Mouse (Mus musculus): ENCODE results near the gene Zfp575. TPM values are rescaled to one million over a fixed set of nuclear protein-coding genes. Genes with fewer than 3 reads are reported as not detected.
A peak's percentile ranks its signal among the peaks of the same experiment; 100 is the strongest.

Zfp575 gene
- total RNA-seq, 1 experiment from 2014 or later = not detected

DNA sequence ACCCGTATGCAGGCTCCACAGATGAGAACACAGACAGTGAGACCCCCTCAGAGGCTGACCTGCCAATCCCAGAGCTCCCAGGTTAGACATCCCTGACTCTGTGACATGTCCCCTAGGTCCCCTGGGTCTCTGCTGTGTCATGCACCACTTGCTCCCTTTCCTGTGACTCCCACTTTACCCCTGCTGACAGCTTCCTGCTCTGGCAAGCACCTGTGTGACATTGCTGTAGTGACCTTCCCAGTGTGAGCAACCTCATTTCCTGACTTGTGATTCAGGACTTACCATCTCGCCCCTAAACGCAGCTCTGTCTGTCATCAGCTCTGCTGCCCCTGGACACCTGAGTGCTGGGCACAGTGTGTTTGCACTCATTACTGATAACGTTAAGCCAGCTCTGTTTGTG is 16.4 kb downstream of the Zfp575 start:
- ATAC-seq (replicated peaks; ENCODE audit: insufficient number of reproducible peaks, low FRiP score, low TSS enrichment, poor library complexity, severe bottlenecking) = no peak

DNA sequence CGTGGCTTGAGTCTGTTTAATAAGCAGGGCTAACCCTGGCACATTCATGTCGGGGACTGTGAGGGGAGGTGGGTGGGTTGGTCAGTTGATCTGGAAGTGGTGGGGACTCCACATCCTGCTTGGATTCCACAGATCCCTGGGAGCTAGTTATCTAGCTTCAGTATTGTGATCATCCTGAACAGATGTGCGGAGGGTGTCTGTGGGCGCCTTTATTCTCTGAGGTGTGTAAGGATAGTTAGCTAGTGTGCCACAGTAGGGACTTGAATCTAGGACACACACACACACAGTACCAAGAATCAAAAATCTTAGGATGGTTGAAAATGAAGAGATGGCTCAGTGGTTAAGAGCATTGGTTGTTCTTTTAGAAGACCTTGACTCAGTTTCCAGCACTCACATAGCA is 18.9 kb downstream of the Zfp575 start:
- ATAC-seq (replicated peaks; ENCODE audit: insufficient number of reproducible peaks, low FRiP score, low TSS enrichment, poor library complexity, severe bottlenecking) = no peak

DNA sequence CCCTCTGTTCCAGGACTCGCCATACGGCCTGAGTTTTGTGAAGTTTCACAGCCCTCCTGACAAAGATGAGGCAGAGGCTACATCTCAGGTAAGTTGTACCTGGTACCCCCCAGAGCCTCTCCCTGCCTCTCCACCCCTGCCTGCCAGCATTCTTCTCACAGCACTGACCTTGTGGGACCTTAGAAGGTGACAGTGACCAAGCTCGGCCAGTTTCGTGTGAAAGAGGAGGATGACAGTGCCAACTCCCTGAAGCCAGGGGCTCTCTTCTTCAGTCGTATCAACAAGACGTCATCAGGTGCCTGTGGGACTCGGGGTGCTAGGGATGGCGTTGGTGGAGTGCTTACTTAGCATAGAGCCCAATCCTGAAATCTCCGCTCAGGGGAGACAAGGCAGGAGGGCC is 21.2 kb downstream of the Zfp575 start:
- ATAC-seq (replicated peaks; ENCODE audit: insufficient number of reproducible peaks, low FRiP score, low TSS enrichment, poor library complexity, severe bottlenecking) = no peak

DNA sequence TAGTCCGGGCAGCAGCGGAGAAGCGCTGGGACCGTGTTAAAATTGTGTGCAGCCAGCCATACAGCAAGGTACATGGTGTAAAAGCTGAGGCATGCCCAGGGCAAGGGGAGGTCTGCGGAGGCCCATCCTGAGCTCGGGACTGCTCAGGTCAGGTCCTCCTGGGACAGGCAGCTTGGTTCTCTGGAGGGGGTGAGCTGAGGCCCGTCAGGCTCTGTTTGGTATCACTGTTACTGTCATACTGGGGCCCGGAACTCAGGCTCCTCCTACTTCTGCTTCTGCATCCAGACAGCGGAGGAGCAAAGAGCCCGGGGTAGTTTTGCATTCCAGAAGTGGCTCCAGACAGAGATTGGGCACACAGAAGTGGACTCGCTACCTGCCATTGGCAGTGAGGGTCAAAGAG is 21.8 kb downstream of the Zfp575 start:
- no peak for ATAC-seq (replicated peaks; ENCODE audit: insufficient number of reproducible peaks, low FRiP score, low TSS enrichment, poor library complexity, severe bottlenecking)

DNA sequence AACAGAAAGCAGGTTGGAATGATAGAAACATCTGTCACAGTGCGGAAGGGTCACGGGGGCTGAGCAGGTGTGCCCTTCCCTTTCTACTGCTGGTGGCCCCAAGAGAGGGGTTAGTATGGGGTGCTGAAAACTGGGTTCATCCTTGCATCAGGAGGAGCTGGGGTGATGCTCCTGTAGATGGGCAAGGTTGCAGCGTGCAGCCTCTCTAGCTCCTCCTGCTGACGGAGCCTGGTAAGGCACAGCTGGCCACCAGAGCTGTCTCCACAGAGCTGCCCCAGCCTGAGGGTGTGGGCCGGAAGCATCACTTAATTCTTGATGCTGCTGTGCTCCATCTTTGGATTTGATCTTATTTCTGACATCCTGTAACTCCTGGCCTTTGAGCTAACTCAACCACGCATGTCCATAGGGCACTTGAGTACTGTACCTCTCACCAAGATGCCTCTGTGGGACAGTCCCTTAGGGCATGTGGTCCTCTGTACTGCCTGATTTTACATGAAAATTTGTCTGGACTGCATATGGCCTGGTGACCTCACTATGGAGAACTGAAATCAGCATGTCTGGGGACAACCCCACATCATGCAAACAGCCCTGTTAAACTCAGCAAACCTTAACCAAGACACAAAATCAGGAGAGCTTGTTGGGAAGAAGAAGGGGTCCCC is 22.7 kb downstream of the Zfp575 start:
- peak; percentile 79 for ATAC-seq (replicated peaks; ENCODE audit: insufficient number of reproducible peaks, low FRiP score, low TSS enrichment, poor library complexity, severe bottlenecking)

DNA sequence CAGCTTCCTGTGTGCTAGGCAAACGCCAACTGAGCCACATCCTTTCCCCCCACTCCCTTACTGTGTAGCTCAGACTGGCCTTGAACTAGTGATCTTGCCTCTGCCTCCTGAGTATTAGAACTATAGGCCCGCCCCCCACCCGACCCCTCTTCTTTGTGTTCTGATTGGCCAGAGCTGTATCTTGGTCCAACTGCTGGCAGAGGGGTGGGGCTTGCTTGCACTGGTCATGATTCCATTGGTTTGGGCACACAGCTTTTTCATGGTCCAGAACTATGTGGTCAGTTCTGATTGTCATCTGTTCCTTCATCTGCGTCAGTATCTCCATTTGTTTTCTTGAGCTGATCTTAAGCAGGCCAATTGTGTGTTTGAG is 23.6 kb downstream of the Zfp575 start:
- no peak for ATAC-seq (replicated peaks; ENCODE audit: insufficient number of reproducible peaks, low FRiP score, low TSS enrichment, poor library complexity, severe bottlenecking)

DNA sequence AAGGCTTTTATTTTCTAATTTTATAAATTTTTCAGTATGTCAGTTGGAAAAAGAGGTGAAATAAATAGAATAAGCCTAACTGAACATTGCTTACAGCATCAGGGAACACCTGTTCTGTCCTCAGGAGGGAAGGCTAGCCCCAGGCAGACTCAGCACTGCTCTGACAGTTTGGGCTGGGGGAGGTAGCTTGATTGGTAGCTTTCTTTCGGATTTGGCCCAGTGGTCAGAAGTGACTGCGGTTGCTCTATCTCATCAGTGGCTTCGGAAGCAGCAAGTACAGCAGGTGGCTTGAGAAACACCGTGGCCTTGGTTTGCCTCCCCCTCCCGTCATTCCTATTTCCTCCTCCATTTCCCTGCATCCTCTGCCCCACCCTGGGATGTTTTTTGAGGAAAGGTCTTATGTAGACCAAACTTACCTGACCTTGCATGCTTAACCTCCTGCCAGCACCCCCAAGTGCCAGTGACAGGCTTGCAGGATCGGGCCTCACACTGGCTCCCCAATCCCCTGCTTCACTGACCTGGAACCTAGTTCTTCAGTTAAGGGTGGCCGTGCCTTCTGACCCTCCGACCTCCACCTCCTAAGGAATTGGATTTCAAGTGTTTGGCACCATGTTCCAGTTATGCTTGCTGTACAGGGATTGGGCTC is 24.1 kb downstream of the Zfp575 start:
- no peak for ATAC-seq (replicated peaks; ENCODE audit: insufficient number of reproducible peaks, low FRiP score, low TSS enrichment, poor library complexity, severe bottlenecking)

DNA sequence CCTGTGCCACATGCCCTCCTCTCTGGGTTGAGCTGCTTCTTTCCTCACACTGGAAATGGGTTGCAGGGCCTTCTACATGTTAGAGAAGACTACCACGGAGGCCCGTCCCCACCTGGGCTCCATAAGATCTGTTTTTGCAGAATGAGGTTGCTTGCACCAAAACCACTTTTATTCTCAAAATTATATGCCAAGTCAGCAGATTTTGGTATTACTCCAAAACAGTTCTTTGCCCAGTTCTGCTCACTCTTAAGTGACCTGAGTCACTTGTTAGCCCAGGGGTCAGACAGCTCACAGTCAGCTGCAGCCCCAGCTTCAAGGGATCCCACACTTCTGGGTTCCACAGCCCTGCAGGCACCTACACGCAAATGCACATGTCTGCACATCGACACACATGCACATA is 26.0 kb downstream of the Zfp575 start:
- ATAC-seq (replicated peaks; ENCODE audit: insufficient number of reproducible peaks, low FRiP score, low TSS enrichment, poor library complexity, severe bottlenecking) = no peak

DNA sequence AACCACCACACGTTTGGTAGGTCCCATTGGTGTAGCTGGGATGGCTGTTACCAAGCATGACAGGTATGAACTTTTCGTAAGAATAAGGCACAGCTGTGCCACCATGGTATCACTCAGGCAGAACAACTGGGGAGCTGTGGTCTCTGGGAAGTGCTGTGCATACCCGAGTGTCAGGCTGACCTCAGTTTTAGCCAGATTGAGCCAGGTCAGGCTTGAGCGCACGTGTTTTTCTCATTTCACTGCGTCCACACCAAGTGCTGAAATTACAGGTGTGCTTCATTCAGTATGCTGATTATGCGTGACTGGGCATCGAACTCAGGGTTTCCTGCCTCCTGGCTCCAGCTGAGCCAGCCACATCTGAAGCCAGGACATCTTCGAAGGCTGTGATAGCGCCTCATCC is 31.7 kb downstream of the Zfp575 start:
- ATAC-seq (replicated peaks; ENCODE audit: insufficient number of reproducible peaks, low FRiP score, low TSS enrichment, poor library complexity, severe bottlenecking) = no peak

DNA sequence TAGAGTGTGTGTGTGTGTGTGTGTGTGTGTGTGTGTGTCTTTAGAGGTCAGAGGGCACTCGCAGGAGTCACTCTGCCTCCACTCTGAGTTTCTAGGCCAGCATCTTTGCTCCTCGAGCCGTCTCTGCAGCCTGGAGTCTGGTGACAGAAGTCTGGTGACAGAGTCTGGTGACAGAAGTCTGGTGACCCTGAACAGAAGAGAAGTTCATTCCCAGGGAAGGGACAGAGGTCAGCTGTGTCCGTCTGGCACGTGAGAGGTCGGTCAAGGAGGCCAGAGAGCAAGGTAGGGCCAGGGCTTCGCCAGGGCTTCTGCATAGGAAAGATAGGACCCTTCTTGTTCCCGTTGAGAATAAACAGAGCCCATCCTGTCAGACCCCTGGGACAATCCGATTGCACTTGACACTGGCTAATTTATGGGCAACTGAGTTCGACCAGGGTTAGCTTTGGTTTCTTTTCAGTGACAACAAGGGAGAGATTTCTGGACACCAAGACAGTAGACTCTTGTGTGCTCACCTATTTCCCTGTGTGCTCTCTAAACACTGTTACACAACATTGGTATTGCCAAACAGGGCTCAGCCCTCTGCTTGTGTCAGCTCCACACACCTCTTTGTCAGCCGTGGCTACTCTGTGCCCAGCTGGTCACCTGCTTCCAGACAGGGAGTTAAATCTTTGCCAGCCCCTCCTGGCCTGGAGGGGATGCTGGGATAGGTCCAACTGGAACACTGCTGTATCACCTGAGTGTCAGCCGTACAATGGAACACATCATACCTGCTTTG is 35.3 kb downstream of the Zfp575 start:
- ATAC-seq (replicated peaks; ENCODE audit: insufficient number of reproducible peaks, low FRiP score, low TSS enrichment, poor library complexity, severe bottlenecking) = no peak

DNA sequence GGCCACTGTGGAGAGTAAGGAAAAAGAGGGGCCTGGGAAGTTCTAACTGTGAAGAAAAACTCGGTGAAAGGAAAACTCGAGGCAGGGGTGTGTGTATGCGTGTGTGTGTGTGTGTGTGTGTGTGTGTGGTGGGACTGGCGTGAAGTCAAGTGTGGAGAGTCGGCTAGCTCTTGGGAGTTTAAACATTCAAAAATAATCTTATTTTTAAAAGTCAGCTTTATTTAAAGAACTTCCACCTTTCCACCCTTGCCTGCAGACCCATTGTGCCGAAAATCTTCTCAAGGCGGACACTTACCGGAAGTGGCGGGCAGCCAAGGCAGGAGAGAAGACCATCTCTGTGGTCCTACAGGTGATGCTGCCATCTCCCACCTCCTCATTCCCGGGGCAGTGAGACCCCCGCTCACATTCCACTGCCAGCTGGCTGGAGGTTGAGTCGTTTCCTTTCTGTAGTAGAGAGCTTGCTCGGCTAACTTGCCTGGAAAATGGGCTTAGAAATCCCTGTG is 39.9 kb downstream of the Zfp575 start:
- ATAC-seq (replicated peaks; ENCODE audit: insufficient number of reproducible peaks, low FRiP score, low TSS enrichment, poor library complexity, severe bottlenecking) = no peak

DNA sequence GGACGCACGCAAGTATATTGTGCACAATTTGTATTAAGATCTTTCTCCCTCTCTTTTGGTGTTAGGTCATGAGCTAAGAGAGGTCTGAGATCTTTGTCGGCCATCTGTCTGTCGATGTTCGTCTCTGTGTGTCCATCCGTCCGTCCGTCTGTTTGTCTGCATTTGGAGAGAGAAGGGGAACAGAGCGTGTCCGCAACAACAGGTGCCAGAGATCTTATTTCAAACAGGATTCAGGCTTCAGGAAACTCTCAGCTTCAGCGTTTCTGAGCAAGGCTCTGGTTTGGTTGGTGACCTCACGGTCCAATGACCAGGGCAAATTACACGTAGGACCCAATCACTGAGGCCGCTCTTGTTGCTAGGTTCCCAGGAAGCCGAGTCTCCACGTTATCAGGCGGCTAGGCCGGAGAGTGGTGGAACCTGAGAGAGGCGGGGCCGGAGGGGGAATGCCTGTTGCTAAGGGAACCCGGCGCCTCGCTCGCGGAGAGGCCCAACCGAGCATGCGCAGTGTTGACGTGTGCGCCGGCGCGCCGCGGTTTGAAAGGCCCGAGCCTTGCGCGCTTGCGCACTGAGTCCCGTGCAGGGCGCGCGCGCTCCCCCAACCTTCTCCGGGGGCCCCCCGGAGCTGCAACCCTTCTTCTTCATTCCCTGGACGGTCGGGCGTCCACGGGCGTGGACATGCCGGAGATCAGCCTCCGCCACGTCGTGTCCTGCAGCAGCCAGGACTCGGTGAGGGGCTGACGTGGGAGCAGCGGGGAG is 40.6 kb downstream of the Zfp575 start:
- peak; percentile 100 for ATAC-seq (replicated peaks; ENCODE audit: insufficient number of reproducible peaks, low FRiP score, low TSS enrichment, poor library complexity, severe bottlenecking)

DNA sequence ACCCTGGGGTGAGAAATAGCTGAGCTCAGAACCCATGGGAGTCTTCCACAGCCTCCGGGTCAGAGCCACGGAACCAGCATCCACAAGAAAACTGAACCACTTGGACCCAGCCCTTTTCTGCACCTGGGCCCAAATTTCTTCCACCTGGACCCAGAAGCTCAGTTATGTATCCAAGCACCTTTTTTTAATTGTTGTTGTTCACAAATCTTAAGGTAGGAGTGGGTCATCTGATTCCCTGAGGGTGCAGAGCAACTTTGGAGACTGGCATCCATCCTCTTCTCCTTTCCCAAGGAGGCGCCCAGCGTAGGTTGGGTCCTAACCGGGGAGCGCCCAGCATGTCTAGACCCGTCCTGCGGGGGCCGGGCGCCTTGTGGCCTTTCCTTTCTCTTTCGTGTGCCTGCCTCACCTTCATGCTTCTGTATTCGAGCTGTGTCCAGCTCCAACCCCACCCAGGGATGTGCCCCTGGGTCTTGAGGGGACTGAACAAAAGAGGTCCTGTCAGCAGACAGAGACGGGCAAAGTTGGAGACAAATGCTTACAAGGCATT is 41.3 kb downstream of the Zfp575 start, which contains the start of the genes Pinlyp and Xrcc1:
Gene Pinlyp (minus strand): TSS at position 51 of the 547 bp plus-strand sequence.
Gene Xrcc1 (plus strand): TSS at position 222 of the 547 bp plus-strand sequence.
- no peak for ATAC-seq (replicated peaks; ENCODE audit: insufficient number of reproducible peaks, low FRiP score, low TSS enrichment, poor library complexity, severe bottlenecking)

DNA sequence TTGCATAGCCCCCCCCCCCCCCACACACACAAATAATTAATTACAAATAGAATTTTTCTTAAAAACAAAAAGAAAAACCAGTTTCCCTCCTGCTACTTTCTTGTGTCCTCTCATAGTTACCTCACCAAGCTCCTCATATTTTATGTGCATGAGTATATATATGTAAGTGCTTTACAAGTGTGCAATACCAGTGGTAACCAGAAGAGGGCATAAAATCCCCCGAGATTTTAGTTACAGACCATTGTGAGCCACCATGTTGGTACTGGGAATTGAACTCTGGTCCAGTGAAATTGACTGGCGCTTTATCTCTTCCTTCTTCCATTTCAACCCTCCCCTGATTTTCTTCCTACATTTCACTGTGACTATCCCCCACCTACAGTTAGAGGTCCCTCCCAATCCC is 42.9 kb downstream of the Zfp575 start:
- no peak for ATAC-seq (replicated peaks; ENCODE audit: insufficient number of reproducible peaks, low FRiP score, low TSS enrichment, poor library complexity, severe bottlenecking)

DNA sequence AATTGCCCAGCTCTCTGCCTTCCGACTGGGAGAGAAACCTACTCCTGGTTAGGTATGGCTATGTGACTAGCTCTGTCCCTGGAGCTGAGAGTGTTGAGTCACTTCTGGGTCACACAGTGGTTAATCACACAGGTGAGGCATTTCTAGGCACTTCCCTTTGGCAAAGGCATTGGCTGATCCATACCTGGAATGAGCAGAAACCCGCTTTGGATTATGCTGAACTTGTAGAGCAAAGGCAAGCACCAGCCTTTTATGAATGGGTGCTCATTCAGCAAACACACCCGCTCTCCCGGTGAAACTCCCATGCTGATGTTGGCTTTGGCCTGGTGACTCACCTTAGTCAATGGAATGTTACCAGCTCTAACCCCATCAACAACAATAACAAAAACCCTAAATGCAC is 47.8 kb downstream of the Zfp575 start:
- no peak for ATAC-seq (replicated peaks; ENCODE audit: insufficient number of reproducible peaks, low FRiP score, low TSS enrichment, poor library complexity, severe bottlenecking)

DNA sequence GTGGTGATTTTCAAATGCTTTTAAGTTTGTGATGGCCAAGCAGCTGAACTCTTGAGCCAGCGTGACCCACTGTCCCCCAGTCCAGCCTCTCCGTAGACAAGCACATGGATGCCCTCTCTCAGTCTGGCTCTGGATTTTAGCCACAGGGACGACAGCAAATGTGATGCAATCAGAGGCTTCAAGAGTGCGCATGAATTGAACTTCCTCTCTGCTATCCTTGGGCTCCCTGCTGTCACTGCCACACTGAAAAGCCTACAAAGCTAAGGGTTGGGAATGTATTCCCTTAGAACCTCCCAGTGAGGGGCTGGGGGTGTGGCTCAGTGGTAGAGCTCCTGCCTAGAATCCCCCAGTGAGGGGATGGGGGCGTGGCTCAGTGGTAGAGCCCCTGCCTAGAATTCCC is 48.7 kb downstream of the Zfp575 start:
- ATAC-seq (replicated peaks; ENCODE audit: insufficient number of reproducible peaks, low FRiP score, low TSS enrichment, poor library complexity, severe bottlenecking) = no peak

DNA sequence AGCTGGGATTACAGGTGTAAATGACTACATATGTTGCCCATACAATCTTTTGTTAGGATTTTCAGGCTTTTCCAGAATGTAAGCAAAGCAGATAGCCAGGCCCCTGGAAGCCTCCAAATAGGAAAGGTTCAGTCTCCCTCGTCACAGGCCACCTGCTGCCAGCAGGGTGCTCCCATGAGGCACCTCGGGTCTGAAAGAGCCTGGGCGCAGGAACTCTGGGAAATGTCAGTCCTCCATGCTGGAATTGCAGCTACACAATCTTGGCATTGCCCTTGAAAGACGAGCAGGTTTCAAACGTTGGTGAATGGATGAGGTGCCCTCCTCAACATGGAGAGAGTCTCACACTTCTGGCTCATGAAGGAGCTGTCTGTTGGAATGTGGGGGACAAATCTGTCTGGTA is 49.3 kb downstream of the Zfp575 start:
- ATAC-seq (replicated peaks; ENCODE audit: insufficient number of reproducible peaks, low FRiP score, low TSS enrichment, poor library complexity, severe bottlenecking) = no peak

DNA sequence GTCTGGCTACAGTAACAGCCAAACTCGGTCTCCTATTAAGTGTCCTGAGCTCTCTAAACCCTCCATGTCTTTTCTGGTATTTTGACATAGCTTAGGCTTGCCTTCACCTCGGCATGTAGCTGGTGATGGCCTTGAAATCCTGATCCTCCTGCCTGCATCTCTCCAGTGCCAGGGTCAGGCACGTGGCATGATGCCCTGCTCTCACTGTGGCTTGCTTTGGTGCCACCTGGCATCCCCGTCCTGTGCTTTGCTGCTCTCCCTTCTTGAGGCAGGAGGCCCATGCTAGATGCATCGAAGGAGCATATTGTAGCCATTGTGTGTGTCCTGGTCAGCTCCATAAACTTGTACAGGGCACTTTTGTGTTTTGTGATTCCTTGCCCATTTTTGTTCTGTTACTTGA is 49.9 kb downstream of the Zfp575 start:
- ATAC-seq (replicated peaks; ENCODE audit: insufficient number of reproducible peaks, low FRiP score, low TSS enrichment, poor library complexity, severe bottlenecking) = no peak

DNA sequence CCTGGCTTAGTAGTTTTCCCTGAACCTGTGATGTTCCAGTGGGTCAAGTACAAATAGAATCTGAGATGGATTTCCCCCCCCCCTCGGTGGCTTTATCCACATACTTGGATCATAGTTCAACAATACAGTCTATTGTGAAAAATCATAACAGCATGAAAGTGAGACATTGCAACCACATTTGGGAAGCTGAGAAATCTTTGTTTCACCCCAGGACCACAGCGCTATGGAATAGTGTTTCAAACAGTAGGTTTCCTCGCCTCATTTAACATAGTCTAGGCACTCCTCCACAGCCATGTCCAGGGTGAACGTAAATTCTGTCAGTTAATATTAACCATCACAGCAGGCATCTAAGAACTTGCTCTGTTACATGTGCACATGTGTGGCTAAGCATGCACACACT is 50.4 kb downstream of the Zfp575 start:
- ATAC-seq (replicated peaks; ENCODE audit: insufficient number of reproducible peaks, low FRiP score, low TSS enrichment, poor library complexity, severe bottlenecking) = no peak

Measured in monocyte, adult 5-6 weeks (primary cell).